In the genomic region with DNA sequence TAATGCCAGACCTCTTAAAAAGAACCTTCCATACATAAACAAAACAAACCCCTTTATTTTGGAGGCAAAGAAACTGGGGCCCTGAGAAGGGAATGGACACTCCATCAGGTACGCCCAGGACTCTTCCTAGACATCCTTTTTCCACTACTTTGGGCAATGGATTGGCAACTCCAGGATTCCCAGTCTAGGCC, we compare ENCODE assay signal across 8 mouse cellular contexts. TPM values are rescaled to one million over a fixed set of nuclear protein-coding genes. Genes with fewer than 3 reads are reported as not detected.
DNase-seq lines count a peak whose midpoint lies in the region; ATAC-seq and TF ChIP-seq lines count a peak whose summit lies in the region.

A gene (minus strand): TSS at position 67 of the 191 bp plus-strand sequence.

- 15% methylated on average over 1 of the region's 1 CpGs for WGBS in limb, embryonic 15.5 days

- peak within 1 kb of the TSS; percentile 71 for H3K4me2 ChIP-seq in limb, embryonic 15.5 days

- no peak for ATAC-seq in limb, embryonic 15.5 days (ENCODE audit: insufficient number of reproducible peaks, low FRiP score, low TSS enrichment, low read depth)

- peak within 1 kb of the TSS; percentile 66 for H3K9ac ChIP-seq in limb, embryonic 15.5 days

- H3K27me3 ChIP-seq in C2C12 (ENCODE audit: control insufficient read depth, insufficient read depth, insufficient read length), result no peaks in the 10 kb centered on the region
- H3K27me3 ChIP-seq in limb, embryonic 15.5 days, result no peaks in the 10 kb centered on the region

- H3K27ac ChIP-seq in gastrocnemius, adult 2 months, result peak within 1 kb of the TSS; percentile 100
- peak within 1 kb of the TSS; percentile 96 for H3K27ac ChIP-seq in embryonic fibroblast, embryonic 13.5 days (ENCODE audit: insufficient read depth, low read length)
- H3K27ac ChIP-seq in limb, embryonic 15.5 days, result peak within 1 kb of the TSS; percentile 95

- peaks cover 23% of the 10 kb centered on the region for H3K79me2 ChIP-seq in C2C12 (ENCODE audit: control insufficient read depth, insufficient read depth)

- DNase-seq in gastrocnemius, adult 2 months, result no peak
- DNase-seq in gastrocnemius, adult 8-10 months (ENCODE audit: low spot score in 2 of 2), result no peak
- DNase-seq in layer of hippocampus, adult 18-20 months (ENCODE audit: low spot score in 2 of 2), result no peak
- no peak for DNase-seq in cerebellum, adult 11-12 months
- DNase-seq in cerebellum, postnatal 36 days, result no peak

- peak within 1 kb of the TSS; percentile 91 for H3ac ChIP-seq in C2C12 (ENCODE audit: control insufficient read depth, insufficient read length, low read depth)

- peaks cover 12% of the 10 kb centered on the region for H3K36me3 ChIP-seq in C2C12 (ENCODE audit: control insufficient read depth, insufficient read depth)
- H3K36me3 ChIP-seq in limb, embryonic 15.5 days, result peaks cover 8% of the 10 kb centered on the region

- H3K4me1 ChIP-seq in embryonic fibroblast, embryonic 13.5 days (ENCODE audit: control insufficient read depth, insufficient read depth, low read length), result peaks cover 28% of the 10 kb centered on the region
- H3K4me1 ChIP-seq in limb, embryonic 15.5 days, result peaks cover 50% of the 10 kb centered on the region

- TF ChIP-seq CTCF in gastrocnemius, adult 2 months (IDR thresholded peaks at IDR 0.05), result no peak
- no peak for TF ChIP-seq CTCF in C2C12 (IDR thresholded peaks at IDR 0.05; ENCODE audit: control insufficient read depth, insufficient read depth, insufficient read length)
- TF ChIP-seq CTCF in embryonic fibroblast, embryonic 13.5 days (IDR thresholded peaks at IDR 0.05; ENCODE audit: borderline replicate concordance, insufficient read depth, low read length), result no peak

- H3K4me3 ChIP-seq in gastrocnemius, adult 2 months, result peak within 1 kb of the TSS; percentile 85
- H3K4me3 ChIP-seq in C2C12 (ENCODE audit: insufficient read depth, poor library complexity, severe bottlenecking), result peak within 1 kb of the TSS; percentile 36
- H3K4me3 ChIP-seq in embryonic fibroblast, embryonic 13.5 days (ENCODE audit: insufficient read depth, low read length), result peak within 1 kb of the TSS; percentile 50
- peak within 1 kb of the TSS; percentile 70 for H3K4me3 ChIP-seq in limb, embryonic 15.5 days

- H3K79me3 ChIP-seq in C2C12 (ENCODE audit: low read depth), result no peaks in the 10 kb centered on the region

- 0 out of 2 replicates have a peak, but pooled peaks have one; percentile 40 for TF ChIP-seq POLR2A in embryonic fibroblast, embryonic 13.5 days (IDR thresholded peaks at IDR 0.05; ENCODE audit: low read depth, low read length)

- no peaks in the 10 kb centered on the region for H3K9me3 ChIP-seq in limb, embryonic 15.5 days

- intact Hi-C loops in gastrocnemius, adult 2 months (cut with DNase I), result loop anchor here (2.0 to 10.0 kb wide), 2 partner anchors 24 to 888 kb away; a partner anchor contains a TSS

TF ChIP-seq in C2C12, 6 proteins besides CTCF, POLR2A, EP300 and RAD21:
- no peak for TF ChIP-seq MAX (IDR thresholded peaks at IDR 0.05)
- no peak for TF ChIP-seq CEBPB (IDR thresholded peaks at IDR 0.05; ENCODE audit: low read depth)
- no peak for TF ChIP-seq MYOD1 (IDR thresholded peaks at IDR 0.05; ENCODE audit: control insufficient read depth, insufficient read length, low read depth)
- TF ChIP-seq FOSL1 (IDR thresholded peaks at IDR 0.05; ENCODE audit: insufficient read depth, low read length, poor library complexity, severe bottlenecking), result no peak
- TF ChIP-seq MYOG (IDR thresholded peaks at IDR 0.05; ENCODE audit: control insufficient read depth, extremely low read depth, insufficient read length), result no peak
- no peak for TF ChIP-seq USF1 (IDR thresholded peaks at IDR 0.05; ENCODE audit: low read depth)

RNA-seq across cellular contexts. Expression of the gene that starts here (rescaled TPM):
- total RNA-seq in gastrocnemius, adult 2 months (2021), result 1 to 10 TPM; 5.1 to 5.2 TPM
- 1 to 10 TPM; 3.1 to 4.2 (median 3.7) TPM for total RNA-seq in gastrocnemius, adult 8-10 months (2022)
- polyA plus RNA-seq in C2C12 (2012; fragmentation: generic; extraction: Trizol), result 12.6 TPM
- polyA plus RNA-seq in embryonic fibroblast, embryonic 13.5 days (2011; ENCODE audit: insufficient read length, low read depth, missing spikeins), result 5.5 and 7.7 TPM in 2 replicates
- 13.6 and 16.8 TPM in 2 replicates for polyA plus RNA-seq in limb, embryonic 15.5 days (2015; fragmentation: Nextera tagmentation; extraction: Ambion mirVana)
- 1 to 10 TPM; 7.1 to 8.1 TPM for total RNA-seq in layer of hippocampus, adult 18-20 months (2021)
